Mouse (Mus musculus) G1E (cell line): Measurements from ENCODE around the gene Gab3. TPM values are rescaled to one million over a fixed set of nuclear protein-coding genes. Genes with fewer than 3 reads are reported as not detected.
A peak's percentile ranks its signal among the peaks of the same experiment; 100 is the strongest.

ENCODE experiments used
- ATAC-seq: 2 replicates; pipeline ENCODE4 v1.8.0; 2016; ENCODE audit warnings: mild to moderate bottlenecking; ENCODE audit not compliant: insufficient number of reproducible peaks, poor library complexity, low FRiP score, severe bottlenecking; ENCODE audit errors: extremely low read depth
- DNase-seq: peaks from one replicate; pipeline ENCODE4 v3.0.0; 2012; ENCODE audit warnings: low spot score
- H3K27me3 ChIP-seq: 2 replicates; pipeline ENCODE4 v1.6.1; 2012; ENCODE audit warnings: mild to moderate bottlenecking, low read length, inconsistent platforms; ENCODE audit not compliant: insufficient read depth
- H3K36me3 ChIP-seq: replicated peaks from 2 replicates; pipeline ENCODE3; 2012; ENCODE audit warnings: mild to moderate bottlenecking, inconsistent platforms
- H3K4me1 ChIP-seq: 2 replicates; pipeline ENCODE4 v1.6.1; 2012; ENCODE audit warnings: low read depth, low read length, inconsistent platforms, mixed read lengths; ENCODE audit not compliant: insufficient read depth
- H3K4me3 ChIP-seq: 2 replicates; pipeline ENCODE4 v1.5.1; 2012; ENCODE audit warnings: low read depth, mild to moderate bottlenecking, inconsistent platforms, low read length, moderate library complexity, mixed read lengths
- H3K9me3 ChIP-seq: replicated peaks from 2 replicates; pipeline ENCODE4 v1.6.1; 2012; ENCODE audit warnings: inconsistent platforms
- CTCF ChIP-seq: IDR thresholded peaks from 2 replicates; pipeline ENCODE4 v1.5.1; 2012; ENCODE audit warnings: low read depth, low read length, inconsistent platforms, mixed read lengths
- GATA1 ChIP-seq: IDR thresholded peaks from 2 replicates; pipeline ENCODE4 v1.6.1; 2012; ENCODE audit warnings: borderline replicate concordance, low read length, inconsistent platforms, mixed read lengths
- GATA2 ChIP-seq: IDR thresholded peaks from 2 replicates; pipeline ENCODE4 v1.6.1; 2012; ENCODE audit warnings: low read depth, low read length, inconsistent platforms, borderline replicate concordance
- POLR2AphosphoS5 ChIP-seq: IDR thresholded peaks from 2 replicates; pipeline ENCODE4 v1.6.1; 2012; ENCODE audit warnings: low read depth, low read length, inconsistent platforms; ENCODE audit not compliant: insufficient replicate concordance
- TAL1 ChIP-seq: conservative IDR thresholded peaks from 2 replicates; pipeline ENCODE4 v1.6.1; 2012; ENCODE audit warnings: low read depth, low read length, inconsistent platforms, mixed read lengths
- polyA plus RNA-seq: library from polyadenylated mRNA; stranded (reverse); fragments of >175 nt; gene quantifications from 2 replicates; pipeline ENCODE4 v1.2.3, GENCODE M21; 2012
- total RNA-seq, 2 experiments: library from RNA; stranded (forward) in 1 of 2; stranded (reverse) in 1 of 2; fragments of 200-1000 nt in 1 of 2; fragments of >200 nt in 1 of 2; fragmentation: Nextera tagmentation in 1 of 2; gene quantifications; 2 replicates each; pipeline ENCODE4 v1.2.3; 2014 to 2017

Gab3 gene
- total and polyA plus RNA-seq, 3 experiments: 0.37 to 7.8 (median 2.9) TPM

DNA sequence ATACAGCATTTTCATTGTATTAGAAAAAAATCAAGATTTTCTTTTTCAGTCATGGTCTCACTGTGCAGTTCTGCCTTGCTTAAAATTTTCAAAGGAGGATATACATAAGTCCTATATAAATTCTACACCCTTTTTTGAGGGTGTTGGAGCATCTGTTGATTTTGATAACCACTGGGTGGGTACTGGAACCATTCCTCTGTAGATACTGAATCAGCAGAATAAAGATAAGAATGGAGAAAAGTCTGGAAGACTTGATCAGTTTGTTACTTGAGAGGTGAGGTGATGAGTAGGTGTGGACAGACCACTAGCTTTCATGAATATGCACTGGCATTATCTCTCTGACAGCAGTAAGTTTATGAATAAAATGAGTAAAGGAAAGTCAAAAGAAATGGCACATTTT, 30.3 kb upstream of the Gab3 start:
- no peaks in the 10 kb centered on the region for H3K27me3 ChIP-seq
- H3K36me3 ChIP-seq: peaks cover 37% of the 10 kb centered on the region
- no peaks in the 10 kb centered on the region for H3K9me3 ChIP-seq
- DNase-seq: no peak
- H3K4me3 ChIP-seq: no peak overlapping the region
- H3K4me1 ChIP-seq: peaks cover 26% of the 10 kb centered on the region; the same call in 1 of the 2 replicates
- TF ChIP-seq GATA1 (no peak), TAL1 (peak; percentile 48)
- peak; percentile 68 for ATAC-seq

- DNase-seq: no peak
- peak; percentile 45; the same call in 1 of the 2 replicates for ATAC-seq
- H3K36me3 ChIP-seq: peaks cover 62% of the 10 kb centered on the region
These were observed 17.0 kb upstream of the Gab3 start for GRCm38 (mm10) chrX:75102293-75102692.

DNA sequence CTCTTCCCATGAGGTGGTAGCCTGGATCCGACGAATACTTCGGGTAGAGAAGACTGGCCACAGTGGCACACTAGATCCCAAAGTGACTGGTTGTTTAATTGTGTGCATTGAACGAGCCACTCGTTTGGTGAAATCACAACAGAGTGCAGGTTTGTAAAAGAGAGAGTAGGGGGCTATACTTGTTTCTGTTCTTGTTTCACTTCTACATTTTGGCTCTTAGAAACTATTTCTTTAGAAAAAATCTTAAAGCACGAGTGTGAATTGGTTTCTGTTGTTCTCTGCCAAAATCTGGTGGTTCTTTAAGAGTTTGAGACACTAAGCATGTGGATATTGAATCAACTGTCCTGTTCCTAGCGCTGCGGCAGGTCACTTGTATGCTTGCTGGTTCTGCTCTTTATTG, 13.5 kb upstream of the Gab3 start:
- peaks cover 15% of the 10 kb centered on the region; the same call in 1 of the 2 replicates for H3K4me1 ChIP-seq
- TF ChIP-seq GATA1 (no peak), CTCF (no peak), GATA2 (no peak), POLR2AphosphoS5 (no peak), TAL1 (no peak)
- ATAC-seq: no peak
- peaks cover 35% of the 10 kb centered on the region for H3K36me3 ChIP-seq
- peak overlapping the region; percentile 38; the same call in 1 of the 2 replicates for H3K4me3 ChIP-seq
- DNase-seq: no peak
- H3K9me3 ChIP-seq: no peaks in the 10 kb centered on the region
- no peaks in the 10 kb centered on the region for H3K27me3 ChIP-seq

More at GRCm38 (mm10) chrX:75102293-75102692, 17.0 kb upstream of the Gab3 start:
- H3K9me3 ChIP-seq: no peaks in the 10 kb centered on the region
- H3K4me3 ChIP-seq: no peak overlapping the region
- TF ChIP-seq CTCF (no peak), GATA1 (no peak), TAL1 (no peak), GATA2 (no peak), POLR2AphosphoS5 (no peak)
- peaks cover 26% of the 10 kb centered on the region; the same call in 1 of the 2 replicates for H3K4me1 ChIP-seq
- H3K27me3 ChIP-seq: no peaks in the 10 kb centered on the region

GRCm38 (mm10) chrX:75096163-75096770, 11.0 kb upstream of the Gab3 start:
- H3K4me3 ChIP-seq: peak overlapping the region; percentile 77
- TF ChIP-seq POLR2AphosphoS5 (no peak), GATA2 (no peak), GATA1 (no peak), CTCF (no peak), TAL1 (no peak)
- H3K4me1 ChIP-seq: peaks cover 14% of the 10 kb centered on the region; the same call in 1 of the 2 replicates
- DNase-seq (no peak), ATAC-seq (0 out of 2 replicates have a peak, but pooled peaks have one; percentile 4)
- H3K27me3 ChIP-seq: no peaks in the 10 kb centered on the region
- H3K36me3 ChIP-seq: peaks cover 20% of the 10 kb centered on the region
- H3K9me3 ChIP-seq: no peaks in the 10 kb centered on the region

DNA sequence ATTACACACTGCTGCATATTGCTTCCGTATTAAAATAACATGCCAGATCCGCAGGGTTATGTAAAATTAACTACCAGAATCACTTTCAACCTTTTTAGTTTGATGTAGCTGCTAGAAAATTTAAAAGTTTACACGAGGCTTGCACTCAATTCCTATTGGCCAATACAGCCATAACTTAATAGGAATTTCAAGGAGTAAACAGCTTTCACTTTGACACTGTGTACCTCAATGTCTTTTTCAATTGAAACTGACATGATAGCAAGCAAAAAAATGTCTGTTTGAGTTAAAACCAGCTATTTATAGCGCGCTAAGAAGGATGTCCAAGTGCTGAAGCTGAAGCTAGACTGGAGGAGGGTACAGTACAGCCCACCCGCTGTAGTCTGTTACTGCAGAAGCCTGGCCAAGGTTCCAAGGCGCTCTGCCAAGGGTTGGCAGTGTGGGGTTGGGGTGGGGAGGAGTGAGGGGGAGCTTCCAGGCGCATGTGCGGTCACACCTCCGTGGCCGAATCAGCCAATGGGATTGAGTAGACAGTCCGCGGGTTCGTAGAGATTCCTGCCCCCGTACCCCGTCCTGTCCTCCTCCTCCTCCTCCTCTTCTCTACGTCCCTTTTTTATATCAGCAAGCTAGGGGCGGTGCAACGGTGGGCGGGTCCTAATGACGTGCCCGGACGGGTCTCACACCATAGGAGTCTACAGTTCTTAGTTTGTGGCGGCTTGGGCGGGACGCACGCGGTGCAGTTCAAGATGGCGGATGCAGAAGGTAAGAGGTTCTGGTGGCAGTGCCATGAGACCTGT, 10.3 kb upstream of the Gab3 start, which contains the start of gene Dkc1:
Gene Dkc1, plus strand, starts transcription at position 486 of the 794 bp plus-strand sequence.
- H3K9me3 ChIP-seq: no peaks in the 10 kb centered on the region
- TF ChIP-seq GATA1: no peak
- TF ChIP-seq TAL1: no peak
- no peak for TF ChIP-seq POLR2AphosphoS5
- TF ChIP-seq GATA2: no peak
- no peak for TF ChIP-seq CTCF
- H3K4me3 ChIP-seq: peak within 1 kb of the TSS; percentile 77
- peak; percentile 97 for ATAC-seq
- H3K27me3 ChIP-seq: no peaks in the 10 kb centered on the region
- peaks cover 13% of the 10 kb centered on the region for H3K36me3 ChIP-seq
- DNase-seq: peak; percentile 47
- peaks cover 7% of the 10 kb centered on the region; the same call in 1 of the 2 replicates for H3K4me1 ChIP-seq

DNA sequence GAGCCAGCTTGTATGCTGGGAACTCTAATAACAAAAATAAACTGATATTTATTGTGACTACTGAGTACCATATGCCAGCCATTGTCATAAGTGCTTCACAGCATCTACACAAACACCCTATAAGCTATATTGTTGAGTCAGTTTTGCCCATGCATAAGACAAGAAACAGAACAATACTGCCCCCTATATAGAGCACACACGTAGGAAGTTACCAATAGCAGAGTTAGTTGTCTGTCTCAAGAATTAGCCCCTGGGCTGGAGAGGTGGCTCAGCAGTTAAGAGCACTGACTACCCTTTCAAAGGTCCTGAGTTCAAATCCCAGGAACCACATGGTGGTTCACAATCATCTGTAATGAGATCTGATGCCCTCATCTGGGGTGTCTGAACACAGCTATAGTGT, 396 bp upstream of the Gab3 start:
- Histone ChIP-seq H3K4me1 (peaks cover 9% of the 10 kb centered on the region), H3K9me3 (no peaks in the 10 kb centered on the region), H3K4me3 (no peak overlapping the region), H3K36me3 (no peaks in the 10 kb centered on the region), H3K27me3 (no peaks in the 10 kb centered on the region)
- TF ChIP-seq GATA1: no peak
- no peak for TF ChIP-seq TAL1
- TF ChIP-seq POLR2AphosphoS5: no peak
- TF ChIP-seq CTCF: no peak
- no peak for TF ChIP-seq GATA2
- ATAC-seq (no peak), DNase-seq (no peak)
